Mouse (Mus musculus) left cerebral cortex, adult 9 months (tissue): ENCODE data around the gene Lrrc55.

Experiments
- DNase-seq, 2 experiments: peaks; one replicate each; pipeline ENCODE4 v3.0.0; 2022; ENCODE audit warnings: low spot score in 2 of 2

Gene Lrrc55

GRCm38 (mm10) chr2:85132204-85132603, 64.8 kb downstream of the Lrrc55 start:
- no peak for DNase-seq

GRCm38 (mm10) chr2:85131724-85132123, 65.3 kb downstream of the Lrrc55 start:
- DNase-seq: no peak

DNA sequence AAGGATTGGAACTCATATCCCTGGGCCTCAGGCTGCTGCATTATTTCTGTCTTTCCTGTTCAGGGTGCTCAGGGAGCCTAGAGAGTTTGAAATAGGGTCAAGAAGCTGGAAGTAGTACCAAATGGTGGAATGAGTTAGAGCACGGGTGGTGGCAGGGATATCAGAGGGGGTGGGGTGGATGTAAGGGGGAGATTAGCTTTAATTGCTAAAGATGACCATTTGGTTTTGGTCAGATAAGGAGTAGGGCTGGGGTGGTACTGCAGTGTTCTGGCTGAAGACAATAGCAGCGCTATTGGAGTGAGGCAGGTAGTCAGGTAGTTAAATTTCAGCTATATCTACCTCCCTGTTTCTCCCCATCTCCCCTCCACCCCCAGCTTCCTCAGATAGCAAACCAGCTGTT, 65.8 kb downstream of the Lrrc55 start:
- DNase-seq: no peak

GRCm38 (mm10) chr2:85129496-85129971, 67.5 kb downstream of the Lrrc55 start:
- peak in 1 of 2 experiments; percentile 0 for DNase-seq

DNA sequence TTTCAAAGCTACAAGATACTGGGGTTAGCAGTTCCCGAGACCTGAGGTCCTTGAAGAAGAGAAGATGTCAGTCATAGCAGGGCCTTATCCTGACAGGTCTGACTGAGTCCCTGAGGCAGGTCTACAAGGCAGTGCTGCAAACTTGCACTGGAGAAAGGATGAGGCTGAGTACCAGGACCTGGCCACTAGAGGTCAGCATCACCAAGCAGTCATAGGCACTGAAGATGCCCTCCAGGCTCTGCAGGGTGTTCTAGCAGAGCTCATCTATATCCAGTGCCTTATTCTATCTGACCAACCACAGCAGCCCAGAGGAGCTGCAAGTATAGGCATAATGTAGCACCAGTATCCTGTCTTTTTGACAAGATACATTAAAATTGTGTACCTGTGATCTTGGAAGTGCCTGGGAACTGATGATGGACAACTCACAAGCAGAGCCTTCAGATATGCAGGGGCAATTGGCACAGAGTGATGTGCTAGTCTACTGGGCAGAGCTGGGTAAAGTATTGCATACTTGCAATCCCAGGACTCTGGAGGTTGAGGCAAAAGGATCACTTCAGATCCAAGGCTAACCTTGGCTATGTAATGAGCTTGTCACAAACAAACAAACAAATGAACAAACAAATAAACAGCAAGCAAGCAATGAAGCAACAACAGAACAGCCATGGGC, 73.0 kb downstream of the Lrrc55 start:
- peak; percentile 42 to 88 for DNase-seq

- peak in 1 of 2 experiments; percentile 55 for DNase-seq
Observed at GRCm38 (mm10) chr2:85123187-85123868, 73.7 kb downstream of the Lrrc55 start.
